Mouse (Mus musculus) gastrocnemius, adult 2 months (tissue): ENCODE results near the gene Oas1e. TPM values are rescaled to one million over a fixed set of nuclear protein-coding genes. Genes with fewer than 3 reads are reported as not detected.

ENCODE experiments used
- DNase-seq: peaks from one replicate; pipeline ENCODE4 v3.0.0; 2022
- H3K27ac ChIP-seq: fragments of 200-600 bp; 2 replicates; pipeline ENCODE4 v1.8.1; 2022; ENCODE audit warnings: mild to moderate bottlenecking
- H3K4me3 ChIP-seq: fragments of 200-600 bp; 2 replicates; pipeline ENCODE4 v1.8.1; 2022; ENCODE audit warnings: mild to moderate bottlenecking, moderate library complexity
- CTCF ChIP-seq: fragments of 200-600 bp; IDR thresholded peaks from 2 replicates; pipeline ENCODE4 v1.8.1; 2022; ENCODE audit warnings: antibody characterized with exemption, mild to moderate bottlenecking, moderate library complexity
- intact Hi-C: fragments of 180-260 bp; cut with DNase I; formaldehyde crosslinking; loops from one replicate; pipeline ENCODE4 v1.15.1; 2025
- total RNA-seq, 2 experiments: library from RNA; stranded (reverse); gene quantifications; 2 replicates each; pipeline ENCODE4 v1.2.3; 2021

The Oas1e gene
- total RNA-seq, 2 experiments from 2014 or later = not detected

DNA sequence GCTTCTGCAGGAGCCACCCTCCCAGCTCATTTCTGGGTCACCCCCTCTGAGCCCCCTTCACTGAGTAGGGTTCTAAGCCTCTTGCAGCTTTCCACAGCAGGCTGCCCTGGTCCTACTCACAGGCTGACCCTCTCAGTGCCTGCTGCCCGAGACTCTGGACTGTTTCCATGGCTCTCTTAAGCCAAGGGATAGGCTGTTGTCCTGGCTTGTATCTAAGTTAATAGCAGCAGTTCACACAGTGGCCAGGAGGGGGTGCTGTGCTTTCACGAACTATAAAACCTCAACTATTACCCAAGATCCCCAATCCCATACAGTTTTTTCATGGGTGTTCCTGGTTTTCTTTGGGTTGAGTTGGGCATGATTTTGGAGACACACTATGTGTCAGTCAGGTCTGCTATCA lies 2.3 kb downstream of the Oas1e start:
- no peak for DNase-seq
- intact Hi-C loops = no loop called here
- peak; percentile 72 for TF ChIP-seq CTCF
- no peak overlapping the region for H3K4me3 ChIP-seq
- no peak overlapping the region for H3K27ac ChIP-seq

DNA sequence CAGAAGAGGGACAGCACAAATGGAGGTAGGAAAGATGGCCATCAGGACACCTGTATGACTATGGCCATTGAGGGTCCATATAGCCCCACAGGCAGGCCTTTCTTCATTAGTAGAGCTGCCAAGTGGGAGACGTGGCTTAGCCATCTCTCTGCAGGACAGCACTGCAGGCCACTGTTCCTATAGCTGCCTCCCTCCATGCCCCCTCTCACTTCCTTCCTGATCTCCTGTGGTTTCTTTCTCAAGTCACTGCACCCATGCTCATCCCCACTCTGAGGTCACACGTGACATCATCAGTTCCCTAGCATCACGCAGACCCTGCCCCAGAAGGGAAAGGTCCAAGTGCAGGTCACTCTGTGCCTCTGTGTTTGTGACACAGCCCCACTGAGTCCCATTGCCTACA lies 8.3 kb downstream of the Oas1e start:
- Histone ChIP-seq H3K27ac (no peak overlapping the region), H3K4me3 (no peak overlapping the region)
- TF ChIP-seq CTCF = no peak
- no peak for DNase-seq
- intact Hi-C loops = no loop called here

DNA sequence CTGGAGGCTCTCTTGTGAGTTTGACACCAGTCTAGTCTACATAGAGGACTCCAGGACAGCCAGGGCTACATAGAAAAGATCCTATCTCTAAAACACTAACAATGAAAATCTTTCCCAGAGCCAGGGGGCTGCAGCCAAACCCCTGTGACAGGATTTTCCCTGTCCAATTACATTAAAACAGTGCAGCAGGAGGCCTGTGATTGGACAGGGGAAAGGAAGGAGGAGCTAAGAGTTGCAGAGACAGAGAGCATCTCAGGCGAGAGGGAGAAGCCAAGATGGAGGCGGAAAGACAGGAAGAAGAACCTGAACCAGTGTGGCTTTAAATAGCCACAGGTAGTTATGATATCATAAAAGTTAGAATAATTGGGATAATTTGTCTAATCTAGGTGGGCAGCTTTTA lies 12.9 kb downstream of the Oas1e start:
- no peak for TF ChIP-seq CTCF
- Histone ChIP-seq H3K4me3 (no peak overlapping the region), H3K27ac (no peak overlapping the region)
- DNase-seq = no peak
- intact Hi-C loops = no loop called here

DNA sequence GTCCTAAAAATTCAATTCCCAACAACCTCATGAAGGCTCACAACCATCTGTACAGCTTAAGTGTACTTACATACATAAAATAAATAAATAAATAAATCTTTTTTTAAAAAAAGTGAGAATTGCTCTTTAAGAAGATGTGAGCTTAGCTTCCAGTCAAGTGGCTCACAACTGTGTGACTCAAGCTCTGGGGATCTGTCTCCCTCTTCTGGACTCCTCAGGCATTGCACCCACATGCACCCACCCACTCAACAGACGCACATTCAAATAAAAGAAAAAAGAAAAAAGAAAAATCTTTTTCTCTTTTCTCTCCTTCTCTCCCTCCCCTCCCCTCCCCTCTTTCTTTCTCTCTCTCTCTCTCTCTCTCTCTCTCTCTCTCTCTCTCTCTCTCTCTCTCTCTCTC lies 13.7 kb downstream of the Oas1e start:
- intact Hi-C loops = no loop called here

DNA sequence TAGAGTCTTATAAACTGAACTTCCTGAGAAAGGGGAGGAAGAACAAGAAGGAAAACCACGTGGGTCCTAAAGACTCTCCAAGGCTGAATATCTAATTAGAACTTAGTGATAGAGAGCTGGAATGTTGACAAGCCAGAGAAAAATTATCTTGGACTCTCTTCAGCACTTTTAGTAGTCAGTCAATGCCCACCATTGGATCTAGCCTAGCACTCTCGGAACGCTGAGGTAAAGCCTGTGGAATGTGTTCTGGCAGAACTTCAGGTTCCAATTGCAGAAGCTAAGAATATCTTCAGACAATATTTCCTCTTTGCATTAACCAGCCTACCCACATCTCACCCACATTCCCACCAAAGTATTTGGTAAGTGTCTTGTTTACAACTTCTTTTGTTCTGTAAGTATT lies 15.4 kb downstream of the Oas1e start:
- intact Hi-C loops = no loop called here
- TF ChIP-seq CTCF = no peak
- DNase-seq = no peak
- Histone ChIP-seq H3K27ac (no peak overlapping the region), H3K4me3 (no peak overlapping the region)

More for the DNA sequence above, 13.7 kb downstream of the Oas1e start:
- no peak for DNase-seq
- H3K27ac ChIP-seq = no peak overlapping the region
- no peak overlapping the region for H3K4me3 ChIP-seq
- TF ChIP-seq CTCF = no peak

DNA sequence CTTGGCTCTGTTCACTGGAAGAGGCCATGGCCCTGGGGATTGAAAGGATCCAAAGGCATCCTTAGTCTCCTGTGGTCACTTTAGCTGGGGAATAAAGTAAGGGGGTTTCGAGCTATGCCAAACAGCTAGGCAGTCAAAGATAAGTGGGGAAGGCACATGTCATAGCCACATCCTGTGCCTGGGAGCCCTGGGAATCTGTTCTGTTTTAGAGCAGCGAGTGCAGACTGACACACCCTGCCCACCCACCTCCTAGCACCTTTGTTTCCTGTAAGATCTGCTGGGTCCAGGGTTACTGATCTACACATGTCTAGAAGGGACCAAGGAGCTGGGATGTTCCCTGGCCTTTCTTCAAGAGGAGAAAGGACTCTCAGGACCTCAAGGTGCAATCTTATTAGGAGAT lies 16.4 kb downstream of the Oas1e start:
- Histone ChIP-seq H3K27ac (no peak overlapping the region), H3K4me3 (no peak overlapping the region)
- intact Hi-C loops = no loop called here
- TF ChIP-seq CTCF = no peak
- no peak for DNase-seq

DNA sequence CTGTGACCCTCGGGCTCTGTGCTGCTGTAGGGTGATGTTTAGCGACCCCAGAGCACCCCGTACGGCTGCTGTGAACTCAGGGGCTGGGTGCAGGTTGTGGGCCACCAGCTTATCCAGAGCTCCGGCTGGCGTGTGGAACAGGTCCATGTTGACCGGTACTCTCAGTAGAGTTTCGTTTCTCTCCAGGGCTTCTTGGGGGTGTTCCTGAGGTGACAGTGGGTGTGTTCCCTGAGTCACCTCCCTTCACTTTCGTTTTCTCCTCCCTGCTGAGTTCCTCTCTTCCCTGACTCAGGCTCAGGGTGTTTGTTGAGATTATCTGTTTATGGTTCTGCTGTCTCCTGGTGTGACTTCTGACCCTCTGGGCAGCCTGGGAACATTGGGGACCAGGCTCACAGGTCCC lies 17.9 kb downstream of the Oas1e start, which contains the start of gene Oas3:
TSS of gene Oas3 (minus strand) at position 184 of the 400 bp plus-strand sequence.
- intact Hi-C loops = no loop called here
- TF ChIP-seq CTCF = no peak
- Histone ChIP-seq H3K27ac (no peak within 1 kb of the TSS), H3K4me3 (no peak within 1 kb of the TSS)
- DNase-seq = no peak

DNA sequence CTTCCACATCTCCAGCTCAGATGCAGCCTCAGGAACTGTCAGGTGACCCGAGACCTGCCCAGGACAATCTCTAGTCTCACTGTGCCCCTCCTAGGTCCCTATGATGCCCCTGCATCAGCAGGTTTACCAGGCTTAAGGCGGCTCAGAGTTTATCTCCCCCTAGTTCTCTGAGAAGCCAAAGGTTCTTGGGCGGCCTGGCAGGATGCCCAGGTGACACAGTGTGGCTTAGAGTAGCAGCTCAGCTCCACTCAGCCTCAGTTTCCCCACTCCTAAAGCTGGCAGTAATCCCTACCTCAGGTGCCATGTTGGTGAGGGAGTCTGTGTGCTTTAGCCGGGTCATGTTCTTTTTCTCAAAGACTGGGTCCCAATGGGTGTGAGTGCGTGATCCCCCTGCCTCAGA lies 18.5 kb downstream of the Oas1e start:
- intact Hi-C loops = no loop called here
- no peak for DNase-seq
- Histone ChIP-seq H3K4me3 (no peak overlapping the region), H3K27ac (no peak overlapping the region)
- no peak for TF ChIP-seq CTCF

DNA sequence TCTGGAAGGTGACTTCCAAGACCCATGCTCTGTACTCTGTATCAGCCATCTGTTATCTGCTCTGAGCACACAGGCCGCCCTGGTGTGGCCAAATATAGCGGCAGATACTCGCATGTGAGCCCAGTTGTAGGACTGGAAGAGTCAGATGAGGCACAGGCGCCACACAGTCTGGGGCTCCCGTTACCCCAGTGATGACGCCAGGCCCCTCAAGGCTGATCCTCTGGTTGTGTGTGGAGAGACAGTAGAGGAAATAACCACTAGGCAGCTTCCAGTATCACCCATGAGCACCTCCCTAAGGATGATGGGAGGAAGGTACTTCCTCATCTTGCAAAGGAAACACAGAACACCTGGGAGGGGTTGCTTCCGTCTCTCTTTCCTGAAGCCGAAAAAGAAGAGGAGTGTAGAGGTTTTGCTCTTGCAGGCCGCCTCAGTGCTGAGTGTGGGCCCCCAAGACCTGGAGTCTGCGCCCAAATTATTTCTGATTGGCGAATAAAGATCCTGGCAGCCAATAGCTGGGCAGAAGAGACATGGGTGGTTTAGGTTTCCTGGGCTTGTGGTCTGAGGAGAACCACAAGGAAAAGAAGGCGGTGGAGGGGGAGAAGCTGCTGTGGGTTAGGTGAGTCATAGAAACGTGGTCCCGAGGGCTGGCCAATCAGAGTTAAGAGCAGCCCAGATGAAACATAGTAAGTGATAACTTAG lies 19.9 kb downstream of the Oas1e start:
- intact Hi-C loops = no loop called here
- DNase-seq = no peak
- H3K27ac ChIP-seq = no peak overlapping the region
- no peak overlapping the region for H3K4me3 ChIP-seq
- no peak for TF ChIP-seq CTCF

DNA sequence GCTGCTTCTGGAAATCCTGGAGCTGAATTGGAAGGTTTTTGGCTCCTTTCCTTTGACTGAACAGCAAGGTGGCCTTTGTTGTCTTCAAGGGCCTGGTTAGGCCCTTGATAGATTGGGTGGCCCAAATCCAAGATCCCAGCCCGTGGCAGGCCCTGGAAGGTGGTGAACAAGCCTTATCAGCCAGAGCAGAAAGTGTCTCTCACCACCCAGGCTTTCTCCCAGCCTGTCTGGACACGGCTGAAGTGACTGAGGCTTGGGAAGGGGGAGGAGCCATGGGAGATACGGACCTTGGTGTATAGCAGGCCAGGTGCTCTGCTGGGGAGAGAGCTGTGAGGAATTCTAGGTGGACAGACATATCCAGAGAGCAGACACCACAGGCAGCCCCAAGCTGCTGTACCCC lies 25.9 kb downstream of the Oas1e start:
- no peak overlapping the region for H3K4me3 ChIP-seq
- no peak for DNase-seq
- no peak for TF ChIP-seq CTCF
- intact Hi-C loops = no loop called here
- H3K27ac ChIP-seq = no peak overlapping the region

DNA sequence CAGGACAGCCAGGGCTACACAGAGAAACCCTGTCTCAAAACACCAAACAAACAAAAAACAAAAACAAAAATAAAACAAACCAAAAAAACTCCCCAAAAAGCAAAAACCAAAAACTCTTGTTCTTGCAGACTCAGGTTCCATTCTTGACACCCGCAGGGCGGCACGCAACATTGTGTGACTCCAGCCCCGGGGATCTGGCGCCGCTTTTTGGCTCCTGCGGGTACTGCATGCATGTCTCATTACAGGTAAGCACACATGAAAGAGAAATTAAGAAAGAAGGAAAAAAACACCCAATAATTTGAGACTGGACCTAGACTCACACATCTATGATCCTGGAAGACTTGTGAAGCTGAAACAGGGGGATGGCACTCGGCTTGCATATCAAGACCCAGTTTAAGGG lies 30.3 kb downstream of the Oas1e start:
- H3K4me3 ChIP-seq = no peak overlapping the region
- no peak overlapping the region for H3K27ac ChIP-seq
- no peak for DNase-seq
- TF ChIP-seq CTCF = no peak
- intact Hi-C loops = no loop called here

DNA sequence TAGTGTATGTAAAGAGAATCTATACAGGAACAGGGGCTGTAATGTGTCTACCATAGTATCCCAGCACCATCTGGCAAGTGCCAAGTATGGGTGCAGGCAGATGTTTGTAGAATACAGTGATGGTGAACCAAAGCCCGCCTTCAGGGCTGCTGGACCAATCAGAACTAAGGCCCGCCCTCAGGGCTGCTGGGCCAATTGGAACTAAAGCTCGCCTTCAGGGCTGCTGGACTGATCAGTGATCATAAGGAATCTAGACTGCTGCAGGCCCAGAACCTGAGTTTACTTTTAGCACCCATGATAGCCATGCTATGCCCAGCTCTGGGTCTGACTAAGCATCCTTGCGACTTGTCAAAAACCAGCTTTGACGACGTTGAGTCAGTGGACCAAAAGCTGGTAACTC lies 33.4 kb downstream of the Oas1e start:
- intact Hi-C loops = no loop called here
- no peak for TF ChIP-seq CTCF
- Histone ChIP-seq H3K27ac (no peak overlapping the region), H3K4me3 (no peak overlapping the region)
- DNase-seq = no peak

DNA sequence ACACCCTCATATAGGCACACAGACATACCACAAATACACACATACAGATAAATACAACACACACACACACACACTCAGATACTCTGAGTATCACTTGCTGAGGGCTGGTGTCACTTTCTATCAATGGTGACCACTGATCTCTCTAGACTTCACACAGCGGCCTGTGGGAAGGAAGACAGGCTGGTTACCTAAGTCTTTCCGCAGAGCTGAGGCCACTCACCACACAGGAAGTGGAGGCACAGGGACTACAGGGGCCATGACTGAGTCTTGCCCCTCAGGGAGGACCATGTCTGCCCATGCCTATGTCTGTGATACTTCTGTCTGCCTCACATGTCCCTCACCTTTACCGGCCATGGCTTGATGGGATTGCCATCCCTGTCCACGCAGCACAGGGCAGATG lies 41.1 kb downstream of the Oas1e start:
- H3K27ac ChIP-seq = no peak overlapping the region
- no peak for TF ChIP-seq CTCF
- DNase-seq = no peak

DNA sequence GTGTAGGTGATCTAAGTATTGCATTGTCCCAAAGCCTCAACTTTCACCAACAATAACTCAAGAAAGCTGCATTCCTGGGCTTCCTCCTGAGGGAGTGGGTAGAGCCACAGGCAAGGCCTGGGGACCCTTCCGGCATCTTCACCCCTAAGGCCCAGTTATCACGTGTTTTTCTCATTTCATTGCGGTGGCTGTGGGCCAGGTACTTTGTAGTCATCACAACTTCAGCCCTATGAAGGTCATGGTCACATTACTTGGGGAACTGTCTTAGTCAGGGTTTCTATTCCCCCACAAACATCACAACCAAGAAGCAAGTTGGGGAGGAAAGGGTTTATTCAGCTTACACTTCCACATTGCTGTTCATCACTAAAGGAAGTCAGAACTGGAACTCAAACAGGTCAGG lies 42.5 kb downstream of the Oas1e start:
- no peak for TF ChIP-seq CTCF
- intact Hi-C loops = no loop called here
- Histone ChIP-seq H3K4me3 (no peak overlapping the region), H3K27ac (no peak overlapping the region)
- no peak for DNase-seq

More for the DNA sequence above, 41.1 kb downstream of the Oas1e start:
- intact Hi-C loops = no loop called here
- no peak overlapping the region for H3K4me3 ChIP-seq
